Mouse (Mus musculus) stomach, embryonic 14.5 days (tissue): ENCODE data around the gene Bag3. TPM values are rescaled to one million over a fixed set of nuclear protein-coding genes. Genes with fewer than 3 reads are reported as not detected.

Source experiments
- ATAC-seq: fragments of 200-750 bp; cut with Nextera tagmentation; 2 replicates; pipeline ENCODE4 v1.8.0; 2017; ENCODE audit warnings: low read depth, moderate TSS enrichment; ENCODE audit not compliant: insufficient number of reproducible peaks, insufficient read depth, low FRiP score
- H3K27ac ChIP-seq: fragments of 300-500 bp; sonication (generic); 2 replicates; pipeline ENCODE4 v1.5.1; 2014; ENCODE audit warnings: mild to moderate bottlenecking, low read length, moderate library complexity, mixed read lengths
- H3K27me3 ChIP-seq: fragments of 300-500 bp; sonication (generic); 2 replicates; pipeline ENCODE4 v1.6.1; 2014; ENCODE audit warnings: low read length, control low read depth, mixed read lengths; ENCODE audit not compliant: control insufficient read depth, insufficient read depth
- H3K36me3 ChIP-seq: fragments of 300-500 bp; sonication (generic); 2 replicates; pipeline ENCODE4 v1.6.1; 2014; ENCODE audit warnings: mild to moderate bottlenecking, control low read depth, low read length, moderate library complexity, mixed read lengths; ENCODE audit not compliant: control insufficient read depth, insufficient read depth
- H3K4me1 ChIP-seq: fragments of 300-500 bp; sonication (generic); 2 replicates; pipeline ENCODE4 v1.6.1; 2014; ENCODE audit warnings: low read length, control low read depth, mixed read lengths; ENCODE audit not compliant: control insufficient read depth, insufficient read depth
- H3K4me2 ChIP-seq: fragments of 300-500 bp; sonication (generic); replicated peaks from 2 replicates; pipeline ENCODE4 v1.6.1; 2014; ENCODE audit warnings: low read depth, low read length, control low read depth
- H3K4me3 ChIP-seq: fragments of 300-500 bp; sonication (generic); 2 replicates; pipeline ENCODE4 v1.5.1; 2014; ENCODE audit warnings: low read depth, low read length, control low read depth
- H3K9ac ChIP-seq: fragments of 300-500 bp; sonication (generic); replicated peaks from 2 replicates; pipeline ENCODE4 v1.6.1; 2014; ENCODE audit warnings: low read depth, mild to moderate bottlenecking, control low read depth, low read length, moderate library complexity, mixed read lengths
- H3K9me3 ChIP-seq: fragments of 300-500 bp; sonication (generic); 2 replicates; pipeline ENCODE4 v1.6.1; 2016; ENCODE audit warnings: low read depth, low read length, control low read depth; ENCODE audit not compliant: control insufficient read depth
- WGBS: fragments of 180-500 bp; shearing (Covaris S2); extraction: QIAGEN DNeasy Blood & Tissue Kit; methylation state at CpG from one replicate; pipeline ENCODE4 v1.1.7; 2014; 5-methylcytosine and 5-hydroxymethylcytosine counted together
- polyA plus RNA-seq: library from polyadenylated mRNA; unstranded; fragments of >200 nt; fragmentation: Nextera tagmentation; extraction: Ambion mirVana; gene quantifications from 2 replicates; pipeline ENCODE4 v1.2.1, GENCODE M21; 2014

The Bag3 gene
- polyA plus RNA-seq, 1 experiment from 2014 or later: 18.1 TPM

GRCm38 (mm10) chr7:128540111-128540510 is 16.7 kb downstream of the Bag3 start:
- 89% methylated on average over 13 of the region's 13 CpGs for WGBS
- Histone ChIP-seq H3K27ac (no peak overlapping the region), H3K9me3 (no peaks in the 10 kb centered on the region), H3K4me1 (peaks cover 31% of the 10 kb centered on the region; the same call in 1 of the 2 replicates), H3K4me3 (no peak overlapping the region), H3K27me3 (no peaks in the 10 kb centered on the region), H3K36me3 (peaks cover 21% of the 10 kb centered on the region; the same call in 1 of the 2 replicates), H3K4me2 (no peak overlapping the region), H3K9ac (no peak overlapping the region)
- ATAC-seq: no peak

- Histone ChIP-seq H3K9me3 (no peaks in the 10 kb centered on the region), H3K4me3 (no peak overlapping the region), H3K36me3 (peaks cover 27% of the 10 kb centered on the region), H3K4me1 (peaks cover 26% of the 10 kb centered on the region; the same call in 1 of the 2 replicates), H3K9ac (no peak overlapping the region), H3K27ac (peak overlapping the region; percentile 55; the same call in 1 of the 2 replicates), H3K27me3 (no peaks in the 10 kb centered on the region), H3K4me2 (no peak overlapping the region)
- ATAC-seq: no peak
- 85% methylated on average over 16 of the region's 16 CpGs for WGBS
These were observed 17.3 kb downstream of the Bag3 start for GRCm38 (mm10) chr7:128540734-128541133.

- Histone ChIP-seq H3K4me2 (0 out of 2 replicates have a peak overlapping the region, but pooled peaks have one; percentile 2), H3K9ac (no peak overlapping the region), H3K9me3 (no peaks in the 10 kb centered on the region), H3K4me3 (no peak overlapping the region), H3K4me1 (peaks cover 21% of the 10 kb centered on the region; the same call in 1 of the 2 replicates), H3K27me3 (no peaks in the 10 kb centered on the region), H3K36me3 (peaks cover 31% of the 10 kb centered on the region), H3K27ac (peak overlapping the region; percentile 55; the same call in 1 of the 2 replicates)
- ATAC-seq: no peak
- WGBS: 62% methylated on average over 9 of the region's 9 CpGs
These were observed 17.8 kb downstream of the Bag3 start for GRCm38 (mm10) chr7:128541186-128541585.

- no peak for ATAC-seq
- 87% methylated on average over 17 of the region's 17 CpGs for WGBS
- Histone ChIP-seq H3K4me1 (peaks cover 20% of the 10 kb centered on the region; the same call in 1 of the 2 replicates), H3K36me3 (peaks cover 37% of the 10 kb centered on the region), H3K27ac (no peak overlapping the region), H3K4me3 (no peak overlapping the region), H3K27me3 (no peaks in the 10 kb centered on the region), H3K9me3 (no peaks in the 10 kb centered on the region), H3K9ac (no peak overlapping the region), H3K4me2 (0 out of 2 replicates have a peak overlapping the region, but pooled peaks have one; percentile 2)
These were observed 18.4 kb downstream of the Bag3 start for GRCm38 (mm10) chr7:128541771-128542170.

GRCm38 (mm10) chr7:128542488-128542887 is 19.1 kb downstream of the Bag3 start:
- Histone ChIP-seq H3K9me3 (no peaks in the 10 kb centered on the region), H3K4me1 (peaks cover 17% of the 10 kb centered on the region; the same call in 1 of the 2 replicates), H3K36me3 (peaks cover 41% of the 10 kb centered on the region), H3K27me3 (no peaks in the 10 kb centered on the region), H3K9ac (no peak overlapping the region), H3K4me3 (no peak overlapping the region), H3K27ac (no peak overlapping the region), H3K4me2 (no peak overlapping the region)
- 50% methylated on average over 4 of the region's 4 CpGs for WGBS
- ATAC-seq: no peak

- H3K27ac ChIP-seq: no peak overlapping the region
- H3K4me3 ChIP-seq: no peak overlapping the region
- H3K9me3 ChIP-seq: no peaks in the 10 kb centered on the region
- H3K36me3 ChIP-seq: peaks cover 48% of the 10 kb centered on the region
- no peak overlapping the region for H3K4me2 ChIP-seq
- no peaks in the 10 kb centered on the region for H3K27me3 ChIP-seq
- WGBS: 67% methylated on average over 14 of the region's 14 CpGs
- H3K9ac ChIP-seq: no peak overlapping the region
- peaks cover 13% of the 10 kb centered on the region; the same call in 1 of the 2 replicates for H3K4me1 ChIP-seq
- peak; percentile 16; the same call in 1 of the 2 replicates for ATAC-seq
These were observed 19.9 kb downstream of the Bag3 start for GRCm38 (mm10) chr7:128543148-128543855.

GRCm38 (mm10) chr7:128543961-128544360 is 20.5 kb downstream of the Bag3 start:
- Histone ChIP-seq H3K9me3 (no peaks in the 10 kb centered on the region), H3K9ac (no peak overlapping the region), H3K27me3 (no peaks in the 10 kb centered on the region), H3K4me1 (peaks cover 8% of the 10 kb centered on the region; the same call in 1 of the 2 replicates), H3K36me3 (peaks cover 48% of the 10 kb centered on the region), H3K4me2 (no peak overlapping the region), H3K27ac (no peak overlapping the region), H3K4me3 (no peak overlapping the region)
- no peak for ATAC-seq
- WGBS: 82% methylated on average over 3 of the region's 3 CpGs

- 86% methylated on average over 7 of the region's 7 CpGs for WGBS
- no peak for ATAC-seq
- Histone ChIP-seq H3K27me3 (no peaks in the 10 kb centered on the region), H3K9ac (no peak overlapping the region), H3K4me2 (no peak overlapping the region), H3K4me3 (no peak overlapping the region), H3K36me3 (peaks cover 48% of the 10 kb centered on the region), H3K27ac (no peak overlapping the region), H3K9me3 (no peaks in the 10 kb centered on the region), H3K4me1 (peaks cover 13% of the 10 kb centered on the region; the same call in 1 of the 2 replicates)
These were observed 21.3 kb downstream of the Bag3 start for GRCm38 (mm10) chr7:128544566-128545262.
